Mouse (Mus musculus): ENCODE measurements at regions not wholly inside any gene's neighbourhood (a gene's known extent, or its start where the extent isn't known, plus 50 kb on each side); places are given as distances from the start of the nearest gene placed in this dataset.
A peak's percentile ranks its signal among the peaks of the same experiment; 100 is the strongest.

- H3K36me3 ChIP-seq (replicated peaks): no peaks in the 10 kb centered on the region
- no peak for ATAC-seq (ENCODE audit: low FRiP score)
Observed at GRCm38 (mm10) chr13:86857910-86858309, 811.2 kb upstream of the Cox7c start.

GRCm38 (mm10) chr13:86840862-86841261 lies 794.2 kb upstream of the Cox7c start:
- no peaks in the 10 kb centered on the region for H3K36me3 ChIP-seq (replicated peaks)
- no peak overlapping the region for H3K4me2 ChIP-seq
- WGBS: 66% methylated on average over 1 of the region's 1 CpGs
- ATAC-seq (ENCODE audit: low FRiP score): peak; percentile 74
- H3K27me3 ChIP-seq: no peaks in the 10 kb centered on the region
- no peak overlapping the region for H3K9ac ChIP-seq
- H3K4me1 ChIP-seq: no peaks in the 10 kb centered on the region
- no peak overlapping the region for H3K4me3 ChIP-seq (replicated peaks)
- no peaks in the 10 kb centered on the region for H3K9me3 ChIP-seq
- H3K27ac ChIP-seq: no peak overlapping the region

More at GRCm38 (mm10) chr13:86857910-86858309, 811.2 kb upstream of the Cox7c start:
- Histone ChIP-seq H3K9ac (no peak overlapping the region), H3K4me1 (no peaks in the 10 kb centered on the region), H3K27me3 (no peaks in the 10 kb centered on the region), H3K4me3 (replicated peaks) (no peak overlapping the region), H3K4me2 (no peak overlapping the region), H3K9me3 (no peaks in the 10 kb centered on the region), H3K27ac (no peak overlapping the region)

Data from forebrain, embryonic 12.5 days (tissue).